Mouse (Mus musculus) A20 (cell line): ENCODE results near the gene Gm20388.
A peak's percentile ranks its signal among the peaks of the same experiment; 100 is the strongest.

ENCODE experiments used
- DNase-seq: peaks from one replicate; pipeline ENCODE4 v3.0.0-alpha.2; 2011; ENCODE audit warnings: low read depth, low spot score

Gene Gm20388

DNA sequence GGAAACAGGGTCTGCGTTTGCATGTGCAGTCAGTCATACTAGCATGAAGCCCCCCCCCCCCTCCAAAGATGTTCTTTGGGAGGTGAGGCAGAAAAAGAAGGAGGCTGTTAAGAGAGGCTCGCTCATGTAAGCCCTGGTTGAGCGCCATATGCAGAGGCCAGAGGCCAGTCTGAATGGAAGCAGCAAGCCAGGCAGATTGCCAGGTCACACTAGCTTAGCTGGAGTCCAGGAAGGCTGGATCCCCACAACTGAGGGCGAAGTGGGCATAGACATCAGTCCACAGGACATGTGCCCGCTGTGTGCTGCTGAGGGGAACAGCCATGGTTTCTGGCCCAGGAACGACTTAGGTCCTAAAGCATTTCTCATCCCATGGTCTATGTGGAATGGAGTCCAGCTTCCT lies 477.6 kb downstream of the Gm20388 start:
- no peak for DNase-seq

DNA sequence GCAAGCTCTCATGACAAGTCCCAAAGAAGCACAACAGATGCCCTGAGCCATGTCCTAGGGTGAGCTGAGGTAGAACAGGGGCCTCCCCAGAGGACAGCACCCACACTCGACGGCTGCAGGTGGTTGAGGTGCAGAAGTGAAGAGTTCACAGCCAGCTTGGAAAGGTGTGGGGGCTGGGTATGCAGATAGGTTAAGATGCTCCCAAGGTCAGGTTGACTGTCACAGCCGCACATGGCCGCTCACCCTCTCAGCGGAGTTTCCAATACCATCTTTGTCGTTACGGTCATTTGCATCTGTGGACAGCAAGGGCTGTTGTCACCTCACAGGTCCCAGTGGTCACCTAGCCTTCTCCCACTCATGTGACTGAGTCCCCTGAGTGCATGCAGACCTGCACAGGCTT lies 480.0 kb downstream of the Gm20388 start:
- DNase-seq: peak; percentile 67

GRCm38 (mm10) chr8:120391856-120392255 lies 481.2 kb downstream of the Gm20388 start:
- DNase-seq: no peak

DNA sequence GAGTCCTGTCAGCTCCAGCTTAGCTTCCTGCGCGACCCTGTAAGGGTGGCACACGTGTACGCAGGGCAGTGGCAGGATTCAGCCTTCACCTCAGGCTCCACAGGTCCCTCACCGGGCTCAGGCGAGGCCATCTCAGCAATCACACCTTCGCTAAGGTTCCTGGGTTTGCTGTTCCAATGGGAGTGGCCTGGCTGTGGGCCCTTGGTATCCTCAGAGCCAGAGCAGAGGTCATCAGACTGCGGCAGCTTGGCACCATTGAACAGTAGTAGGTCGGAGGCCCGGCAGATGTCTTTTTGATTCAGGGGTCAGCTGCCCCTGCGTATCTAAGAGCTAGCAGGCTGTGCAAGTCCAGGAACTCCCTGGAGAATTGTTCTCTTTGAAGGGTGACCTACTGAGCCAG lies 482.4 kb downstream of the Gm20388 start:
- no peak for DNase-seq

DNA sequence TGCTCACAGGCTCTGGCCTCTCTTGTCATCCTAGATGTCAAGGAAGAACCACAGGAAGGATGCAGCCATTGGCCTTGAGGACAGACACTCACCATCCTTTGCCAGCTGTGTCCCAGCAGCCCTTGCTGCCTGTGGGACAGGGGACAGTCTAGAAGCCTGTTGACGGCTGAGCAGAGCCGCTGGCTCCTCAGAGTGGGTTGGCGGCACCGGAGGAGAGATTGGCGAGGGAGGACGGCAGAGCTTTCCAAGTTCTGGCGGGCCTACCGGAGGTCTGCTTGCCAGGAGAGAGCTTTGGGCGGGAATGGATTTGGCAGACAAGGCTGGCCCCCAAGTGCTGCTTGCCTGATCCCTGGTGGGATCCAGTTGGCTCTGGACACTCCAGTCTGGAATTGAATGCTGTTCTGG lies 483.2 kb downstream of the Gm20388 start:
- no peak for DNase-seq

- peak; percentile 16 for DNase-seq
These were observed 485.3 kb downstream of the Gm20388 start for GRCm38 (mm10) chr8:120395892-120396291.

- no peak for DNase-seq
These were observed 486.1 kb downstream of the Gm20388 start for GRCm38 (mm10) chr8:120396756-120397155.

GRCm38 (mm10) chr8:120397444-120398411 lies 487.1 kb downstream of the Gm20388 start:
- DNase-seq: no peak

DNA sequence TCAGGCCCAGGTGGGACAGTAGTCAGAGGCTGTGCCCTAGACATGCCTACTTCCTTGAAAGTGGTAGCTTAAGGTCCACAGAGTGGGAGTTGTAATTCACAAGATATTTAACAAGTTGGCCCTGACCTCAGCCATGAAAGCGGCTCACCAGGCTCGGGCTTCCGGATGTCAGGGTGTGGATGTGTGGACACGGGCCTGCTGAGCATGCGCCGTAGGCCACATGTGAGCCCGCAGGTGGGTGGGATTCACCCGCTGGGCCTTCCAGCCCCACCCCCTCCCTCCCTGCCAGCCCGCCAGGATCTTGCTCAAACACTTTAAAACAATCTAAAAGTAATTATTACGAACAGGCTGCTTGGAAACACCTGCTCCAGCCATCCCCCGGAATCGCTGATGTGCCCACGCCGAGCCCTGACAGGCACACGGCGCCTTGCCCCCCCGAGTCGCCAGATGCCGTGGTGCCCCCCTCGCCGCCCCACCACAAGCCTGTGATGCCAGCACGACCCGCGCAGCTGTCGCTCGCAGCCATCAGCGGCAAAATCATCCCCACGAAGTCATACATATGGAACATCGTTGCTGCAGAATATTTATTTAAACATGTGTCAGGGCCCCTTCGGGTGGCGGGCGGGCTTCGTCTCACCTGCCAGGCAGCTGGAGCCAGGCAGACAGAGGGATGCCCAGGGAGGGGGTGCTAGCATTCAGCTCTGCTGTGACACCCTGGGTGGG lies 488.7 kb downstream of the Gm20388 start:
- no peak for DNase-seq

DNA sequence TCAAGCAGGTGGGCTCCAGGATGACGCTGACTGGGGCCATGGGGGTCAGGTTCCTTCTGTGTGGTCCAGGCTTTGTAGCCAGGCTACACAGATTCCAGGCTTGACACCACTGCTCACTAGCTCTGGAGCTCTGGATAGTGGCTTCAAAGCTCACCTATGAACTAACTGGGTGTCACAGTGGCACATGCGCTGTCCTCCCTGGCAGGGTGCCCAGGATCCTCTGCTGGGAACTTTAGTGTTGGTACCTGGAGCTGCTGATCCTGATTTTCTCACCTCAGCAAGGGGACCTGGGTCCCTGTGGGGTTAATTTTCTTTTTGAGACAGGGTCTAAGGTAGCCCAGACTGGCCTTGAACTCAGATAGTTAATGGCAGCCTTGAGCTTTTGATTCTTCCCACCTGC lies 490.6 kb downstream of the Gm20388 start:
- no peak for DNase-seq

DNA sequence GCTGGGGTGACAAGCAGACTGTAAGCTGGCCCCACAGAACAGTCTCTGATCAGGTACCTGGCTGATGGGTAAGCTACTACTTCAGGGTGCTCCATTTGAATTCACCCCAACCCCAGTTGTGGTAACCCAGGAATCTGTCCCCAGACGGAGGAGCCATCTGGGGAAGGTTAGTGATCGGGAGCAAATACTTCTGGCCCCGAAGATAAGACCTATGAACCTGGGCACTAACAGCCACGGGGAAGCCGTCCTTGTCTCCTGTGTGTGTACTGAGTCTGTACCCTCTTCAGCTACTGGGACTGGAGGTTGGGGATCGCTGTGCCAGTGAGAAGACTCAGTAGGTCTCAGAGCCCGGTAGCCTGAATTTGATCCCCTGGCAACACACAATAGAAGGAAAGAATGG lies 491.1 kb downstream of the Gm20388 start:
- no peak for DNase-seq

- DNase-seq: no peak
These were observed 493.1 kb downstream of the Gm20388 start for GRCm38 (mm10) chr8:120403606-120404269.

DNA sequence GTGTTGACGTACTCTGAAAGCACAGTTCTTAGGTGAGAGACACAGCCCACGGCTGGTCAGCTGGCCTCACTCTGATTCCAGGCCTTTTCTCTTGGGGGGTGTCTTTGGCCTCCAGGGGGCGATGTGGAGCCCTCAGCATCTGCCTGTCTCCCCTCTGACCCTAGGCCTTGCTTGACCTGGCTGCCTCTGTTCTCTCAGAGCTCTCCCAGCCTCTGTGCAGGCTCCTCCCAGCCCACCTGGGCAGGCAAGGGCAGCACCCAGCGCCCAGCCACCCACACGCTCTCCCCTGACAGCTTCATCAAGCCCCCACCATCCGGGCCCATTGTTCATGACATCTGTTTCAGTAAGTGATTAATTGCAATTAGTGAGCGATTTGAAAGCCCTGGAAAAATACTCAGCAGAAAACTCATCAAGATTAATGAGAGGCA lies 494.0 kb downstream of the Gm20388 start:
- DNase-seq: peak; percentile 64

DNA sequence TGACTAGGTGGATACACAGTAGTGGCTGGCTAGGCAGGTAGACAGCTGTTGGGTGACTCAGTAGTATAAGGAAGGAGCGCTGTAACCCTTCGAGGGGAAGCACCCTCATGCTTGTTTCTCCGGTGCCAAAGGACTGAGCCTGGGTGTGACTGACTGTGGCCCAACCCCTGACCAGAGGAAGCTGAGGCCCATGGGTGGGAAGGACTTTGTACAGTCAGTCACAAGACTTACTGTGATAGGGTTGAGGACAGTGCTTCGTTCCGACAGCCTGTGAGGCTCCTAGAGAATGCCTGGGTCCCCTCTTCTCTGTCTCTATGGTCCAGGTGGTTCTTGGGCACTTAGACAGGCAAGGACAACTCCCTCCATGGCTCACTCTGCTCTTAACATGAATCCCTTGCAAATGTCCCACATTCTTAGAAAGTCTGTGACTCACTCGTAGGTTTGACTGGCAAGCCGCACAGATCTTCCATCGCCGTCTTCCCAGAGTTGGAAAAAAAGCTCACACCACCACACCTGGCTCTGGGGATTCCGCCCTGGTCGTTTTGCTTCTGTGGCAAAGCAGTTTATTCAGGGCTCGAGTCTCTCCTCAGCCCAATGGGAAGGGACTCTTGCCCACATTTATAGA lies 495.5 kb downstream of the Gm20388 start:
- no peak for DNase-seq

- peak; percentile 89 for DNase-seq
These were observed 497.1 kb downstream of the Gm20388 start for GRCm38 (mm10) chr8:120407701-120408240.

GRCm38 (mm10) chr8:120408241-120409215 lies 497.9 kb downstream of the Gm20388 start:
- DNase-seq: peak; percentile 25

DNA sequence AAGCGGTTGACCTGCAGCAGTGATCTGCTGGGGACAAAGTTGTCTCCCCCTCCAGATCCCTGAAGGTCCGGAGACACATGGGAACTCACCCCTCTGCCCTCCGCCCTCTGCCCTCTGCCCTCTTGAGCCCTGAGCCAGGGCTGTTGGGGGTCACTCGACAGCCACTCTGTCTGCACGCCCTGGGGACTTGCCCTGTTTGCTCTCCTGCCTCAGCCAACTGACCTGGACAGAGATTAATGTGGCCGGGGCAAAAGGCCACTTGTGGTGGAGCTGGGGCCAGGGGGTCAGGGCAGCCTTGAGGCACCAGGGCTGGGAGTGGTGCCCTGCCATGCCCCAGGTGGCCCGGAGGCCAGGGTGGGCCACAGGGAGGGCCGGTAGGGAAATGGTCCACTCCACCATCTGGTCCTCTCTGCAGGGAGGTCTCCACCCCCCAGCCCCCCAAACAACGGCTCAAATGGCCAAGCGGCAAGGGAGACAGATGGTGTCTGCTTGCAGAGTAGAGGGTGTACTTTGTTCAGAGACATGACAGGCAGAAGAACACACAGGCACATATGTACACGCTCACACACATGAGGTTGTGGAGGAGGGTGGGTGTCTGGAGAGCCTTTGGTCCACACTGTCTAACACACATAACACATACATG lies 498.9 kb downstream of the Gm20388 start:
- no peak for DNase-seq

- no peak for DNase-seq
These were observed 500.4 kb downstream of the Gm20388 start for GRCm38 (mm10) chr8:120411059-120411458.

GRCm38 (mm10) chr8:120411862-120412261 lies 501.2 kb downstream of the Gm20388 start:
- DNase-seq: no peak

- no peak for DNase-seq
These were observed 501.7 kb downstream of the Gm20388 start for GRCm38 (mm10) chr8:120412357-120412756.
